Mouse (Mus musculus): Measurements from ENCODE around the gene Rnf43.

Rnf43 gene

DNA sequence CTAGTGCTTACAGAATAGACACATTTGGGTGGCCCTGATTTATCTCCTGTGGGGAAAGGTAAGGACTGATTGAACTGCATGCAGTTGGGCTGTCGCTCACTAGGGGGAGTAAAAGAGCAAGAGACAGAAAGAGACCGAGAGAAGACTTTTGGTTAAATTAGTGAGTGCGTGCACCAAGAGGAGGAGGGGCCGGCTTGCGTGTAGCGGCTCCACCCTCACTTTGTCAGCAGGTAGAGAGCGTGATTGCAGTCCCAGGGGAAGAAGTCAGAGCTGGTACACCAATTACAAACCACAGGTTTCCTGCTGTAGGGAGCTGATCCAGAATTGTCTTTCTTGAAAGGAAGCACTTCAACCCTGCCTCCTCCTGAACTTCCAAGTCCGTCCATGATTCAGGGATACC lies at the start of gene Rnf43:
Rnf43 (plus strand) TSS at position 316 of the 400 bp plus-strand sequence.
- peak; percentile 94 to 95 for DNase-seq

GRCm38 (mm10) chr11:87613972-87614371 lies 48.5 kb upstream of the Rnf43 start:
- no peak for DNase-seq

DNA sequence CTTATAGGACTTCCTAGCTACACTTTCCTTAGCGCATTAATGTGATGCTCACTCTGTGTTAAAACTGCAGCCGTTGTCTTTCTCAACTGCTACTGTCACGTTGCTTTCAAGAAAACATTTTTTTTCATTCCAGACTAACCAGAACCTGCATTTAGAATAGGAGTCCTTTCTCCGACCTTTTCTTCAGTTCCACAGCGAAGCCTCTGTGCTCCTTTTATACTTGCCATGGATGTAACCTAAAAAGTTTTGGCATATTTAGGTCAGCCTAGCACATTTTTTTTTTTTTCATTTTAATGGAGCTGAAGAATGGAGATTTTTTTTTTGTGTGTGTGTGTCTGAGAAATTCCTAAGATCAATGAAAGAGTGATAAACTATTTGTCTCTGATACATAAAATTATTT lies 47.0 kb upstream of the Rnf43 start:
- no peak for DNase-seq

DNA sequence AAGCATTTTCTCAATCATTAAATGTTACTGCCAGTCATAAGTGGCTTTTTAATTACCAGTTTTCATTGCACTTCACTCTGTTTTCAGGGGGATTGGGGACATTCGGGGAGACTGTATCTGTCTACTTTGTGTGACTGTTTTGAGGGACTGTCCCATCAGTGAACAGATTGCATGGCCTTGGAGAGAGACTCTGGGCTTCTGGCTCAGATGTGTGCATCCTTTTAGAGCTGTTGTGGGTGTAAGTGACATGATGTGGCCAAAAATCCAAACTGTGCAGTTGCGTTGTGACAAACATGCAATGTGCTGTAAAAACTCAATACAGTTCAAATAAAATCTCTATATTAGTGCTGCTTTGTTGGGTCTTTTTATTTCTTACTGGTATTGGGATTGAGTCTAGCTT lies 46.6 kb upstream of the Rnf43 start:
- DNase-seq: no peak

GRCm38 (mm10) chr11:87616790-87617474 lies 45.6 kb upstream of the Rnf43 start, which contains the start of gene Hsf5:
Gene Hsf5, plus strand, starts transcription at chr11:87617164.
- no peak for DNase-seq

DNA sequence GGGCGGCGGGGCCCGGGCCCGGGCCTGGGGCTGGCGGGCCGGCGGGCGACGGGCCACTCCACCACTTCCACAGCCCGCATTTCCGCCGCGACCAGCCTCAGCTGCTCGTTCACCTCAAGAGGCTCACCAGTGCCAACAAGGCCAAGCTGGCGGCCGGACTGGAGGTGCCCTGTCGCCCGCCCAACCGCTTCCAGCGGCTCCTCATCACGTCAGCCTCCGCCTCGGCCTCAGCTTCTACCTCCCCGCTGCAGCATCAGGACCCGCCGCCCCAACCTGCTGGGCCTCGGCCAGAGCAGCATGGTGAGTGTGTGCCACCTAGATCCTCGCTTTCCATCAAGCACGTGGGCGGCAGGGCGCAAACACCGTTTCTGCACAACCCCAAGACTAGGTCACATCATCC lies 44.9 kb upstream of the Rnf43 start:
- no peak for DNase-seq

DNA sequence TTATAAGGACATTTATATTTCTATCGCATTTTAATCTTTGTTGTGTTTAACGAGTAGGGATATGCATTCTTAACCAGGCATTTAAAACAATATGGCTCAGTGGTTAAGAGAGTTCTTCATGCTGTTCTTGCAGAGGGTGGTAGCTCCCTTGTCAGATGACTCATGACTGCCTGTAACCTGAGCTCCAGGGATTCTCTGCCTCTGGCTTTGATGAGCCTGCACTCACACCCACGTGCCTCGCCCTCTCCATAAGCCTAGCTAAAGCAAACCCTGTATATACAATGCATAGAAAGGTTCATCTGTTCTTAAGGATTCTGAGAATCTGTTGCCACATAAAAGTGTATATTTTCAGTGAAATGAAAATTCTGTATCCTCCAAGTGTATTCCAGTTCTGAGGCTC lies 39.4 kb upstream of the Rnf43 start:
- no peak for DNase-seq

DNA sequence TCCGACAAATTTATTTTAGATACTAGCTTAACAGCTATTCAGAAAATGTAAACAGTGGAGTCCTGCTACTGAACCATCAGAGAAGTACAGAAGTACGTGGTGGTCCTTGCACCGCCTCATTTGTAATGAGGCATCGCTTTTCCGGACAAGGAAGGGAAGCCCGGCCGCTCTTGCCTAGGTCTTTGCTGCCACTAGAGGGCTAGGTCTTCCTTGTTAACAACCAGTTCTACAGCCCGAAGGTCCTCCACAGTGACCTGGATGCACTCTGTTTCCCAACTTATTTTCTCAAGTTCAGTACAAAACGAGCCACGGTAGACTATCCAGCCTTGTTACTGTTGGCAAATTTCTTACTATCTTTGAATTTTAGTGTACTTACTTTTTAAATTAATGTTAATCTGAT lies 32.7 kb upstream of the Rnf43 start:
- DNase-seq: peak; percentile 71 to 75

- no peak for DNase-seq
Measured at GRCm38 (mm10) chr11:87638793-87639192, 23.7 kb upstream of the Rnf43 start.

DNA sequence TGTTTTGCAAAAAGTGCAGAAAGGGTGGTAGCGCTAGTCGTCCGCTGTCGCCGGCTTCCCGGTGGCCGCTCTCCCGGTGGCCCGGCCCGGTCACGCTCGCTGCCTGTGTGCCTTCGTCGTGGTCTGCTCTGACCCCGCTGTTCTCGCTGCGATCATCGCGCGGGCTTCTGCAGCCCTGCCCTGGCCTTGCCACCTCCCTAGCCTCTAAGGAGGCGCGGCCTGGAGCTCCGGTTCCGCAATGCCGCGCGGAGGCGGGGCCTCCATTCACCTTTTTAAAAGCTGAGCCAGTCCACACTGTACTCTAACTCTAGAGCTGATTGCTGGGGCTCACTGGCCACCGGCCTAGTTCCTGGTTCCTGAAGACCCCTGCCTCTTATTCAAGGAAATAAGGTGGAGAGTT lies 23.3 kb upstream of the Rnf43 start:
- DNase-seq: peak; percentile 55 to 59

GRCm38 (mm10) chr11:87642865-87643264 lies 19.7 kb upstream of the Rnf43 start:
- DNase-seq: no peak

GRCm38 (mm10) chr11:87654693-87655092 lies 7.8 kb upstream of the Rnf43 start:
- no peak for DNase-seq

DNA sequence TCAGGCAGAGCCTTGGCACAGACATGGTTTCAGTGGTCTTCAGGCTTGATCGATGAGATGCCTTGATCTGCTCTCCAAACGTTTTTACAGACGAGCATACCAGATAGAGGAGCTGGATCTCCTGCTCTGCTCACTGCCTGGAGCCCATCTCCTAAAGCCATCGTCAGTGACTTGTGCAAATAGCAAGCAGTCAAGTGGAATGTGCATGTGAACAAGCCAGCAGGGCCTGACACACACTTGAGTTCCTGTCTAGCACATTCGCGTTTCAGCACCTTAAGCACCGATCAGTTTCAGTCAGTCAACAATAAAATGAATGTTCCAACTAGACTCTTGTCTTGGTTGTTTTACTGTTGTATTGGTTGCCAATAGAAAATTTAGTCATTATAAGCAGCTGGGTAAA lies 3.3 kb upstream of the Rnf43 start:
- DNase-seq: no peak

DNA sequence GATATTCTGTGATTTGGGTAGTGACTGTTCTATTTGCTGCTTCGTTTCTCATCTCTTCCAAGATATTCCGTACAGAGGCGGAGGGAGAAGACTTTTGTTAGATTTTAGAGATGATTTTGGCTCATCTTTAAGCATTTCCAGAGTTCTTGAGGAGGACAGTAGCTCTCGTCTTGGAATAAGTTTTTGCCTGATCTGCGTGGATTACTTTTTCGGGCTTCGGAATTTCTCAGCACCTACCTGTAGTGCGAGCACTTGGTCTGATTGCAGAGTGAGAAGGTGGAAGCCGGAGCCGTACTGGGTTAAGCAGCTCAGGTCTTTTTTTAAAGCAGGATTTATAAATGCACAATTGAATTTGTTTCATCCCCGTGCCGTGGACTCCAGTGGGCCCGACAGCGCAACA lies 300 bp downstream of the Rnf43 start:
- DNase-seq: no peak

DNA sequence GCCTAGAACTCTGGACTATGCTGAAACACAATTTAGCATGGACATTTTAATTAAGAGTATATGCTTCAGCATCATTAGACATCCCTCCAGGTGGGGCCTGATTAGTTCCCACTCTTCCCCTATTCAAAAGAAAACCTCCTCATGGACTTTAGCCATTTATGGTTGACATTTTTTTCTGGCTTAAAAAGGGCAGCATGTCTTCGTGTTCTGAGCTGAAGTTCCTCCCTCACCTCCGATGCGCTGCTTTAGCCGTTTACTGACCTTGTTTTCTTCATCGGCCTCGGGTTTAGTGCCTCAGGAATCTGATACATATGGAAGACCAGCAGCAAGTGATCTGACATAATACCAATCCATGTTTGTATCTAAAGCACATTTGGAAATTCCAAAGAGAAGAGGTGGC lies 1.4 kb downstream of the Rnf43 start:
- no peak for DNase-seq

DNA sequence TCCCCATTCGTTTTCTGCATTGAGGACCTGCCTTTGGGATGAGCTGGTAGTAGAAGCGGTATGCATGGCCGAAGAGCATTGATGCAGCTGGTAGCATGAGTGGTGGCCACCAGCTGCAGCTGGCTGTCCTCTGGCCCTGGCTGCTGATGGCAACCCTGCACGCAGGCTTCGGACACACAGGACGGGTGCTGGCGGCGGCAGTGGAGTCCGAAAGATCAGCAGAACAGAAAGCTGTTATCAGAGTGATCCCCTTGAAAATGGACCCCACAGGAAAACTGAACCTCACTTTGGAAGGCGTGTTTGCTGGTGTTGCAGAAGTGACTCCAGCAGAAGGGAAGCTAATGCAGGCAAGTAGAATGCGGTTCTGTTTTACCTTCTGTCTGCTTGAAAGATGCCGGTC lies 2.0 kb downstream of the Rnf43 start:
- DNase-seq: peak in 1 of 2 experiments; percentile 20

- peak; percentile 18 to 26 for DNase-seq
Measured at GRCm38 (mm10) chr11:87665224-87665623, 2.7 kb downstream of the Rnf43 start.

GRCm38 (mm10) chr11:87665658-87666057 lies 3.1 kb downstream of the Rnf43 start:
- no peak for DNase-seq

DNA sequence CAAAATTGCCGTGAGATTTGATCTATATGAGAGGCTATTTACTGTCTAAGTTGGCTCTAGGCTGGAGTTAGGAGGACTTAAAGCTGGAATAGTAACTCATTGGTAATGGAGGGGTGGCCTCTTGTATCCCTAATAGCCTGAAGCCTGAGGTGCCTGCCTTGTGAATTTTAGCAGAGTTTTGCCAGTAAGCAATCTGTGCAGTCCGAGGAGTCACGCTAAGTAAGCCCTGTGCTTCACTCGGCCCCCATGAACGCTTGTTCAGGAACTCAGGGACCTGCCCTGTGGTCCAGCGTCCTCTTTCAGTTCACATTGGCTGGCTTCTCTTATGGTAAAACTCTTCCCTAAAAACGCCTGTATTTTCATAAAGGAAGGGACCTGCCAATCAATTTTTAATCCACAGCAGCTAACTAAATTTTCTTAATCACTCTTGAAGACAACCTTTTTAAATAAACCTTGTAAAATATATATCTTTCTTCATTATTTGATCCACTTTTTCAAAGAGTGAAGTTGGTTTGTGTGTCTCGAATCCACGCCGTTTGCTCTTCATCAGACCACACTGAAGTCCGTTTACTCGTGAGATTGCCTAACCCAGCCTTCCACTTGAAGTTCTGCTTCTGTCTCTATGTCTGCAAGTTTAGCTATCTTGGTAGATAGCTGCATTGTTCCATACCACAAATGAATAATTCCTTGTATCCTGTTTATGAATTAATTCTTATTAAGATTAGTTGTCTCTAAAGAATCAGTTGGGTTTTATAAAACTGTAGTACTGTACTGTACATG lies 3.9 kb downstream of the Rnf43 start:
- DNase-seq: no peak

DNA sequence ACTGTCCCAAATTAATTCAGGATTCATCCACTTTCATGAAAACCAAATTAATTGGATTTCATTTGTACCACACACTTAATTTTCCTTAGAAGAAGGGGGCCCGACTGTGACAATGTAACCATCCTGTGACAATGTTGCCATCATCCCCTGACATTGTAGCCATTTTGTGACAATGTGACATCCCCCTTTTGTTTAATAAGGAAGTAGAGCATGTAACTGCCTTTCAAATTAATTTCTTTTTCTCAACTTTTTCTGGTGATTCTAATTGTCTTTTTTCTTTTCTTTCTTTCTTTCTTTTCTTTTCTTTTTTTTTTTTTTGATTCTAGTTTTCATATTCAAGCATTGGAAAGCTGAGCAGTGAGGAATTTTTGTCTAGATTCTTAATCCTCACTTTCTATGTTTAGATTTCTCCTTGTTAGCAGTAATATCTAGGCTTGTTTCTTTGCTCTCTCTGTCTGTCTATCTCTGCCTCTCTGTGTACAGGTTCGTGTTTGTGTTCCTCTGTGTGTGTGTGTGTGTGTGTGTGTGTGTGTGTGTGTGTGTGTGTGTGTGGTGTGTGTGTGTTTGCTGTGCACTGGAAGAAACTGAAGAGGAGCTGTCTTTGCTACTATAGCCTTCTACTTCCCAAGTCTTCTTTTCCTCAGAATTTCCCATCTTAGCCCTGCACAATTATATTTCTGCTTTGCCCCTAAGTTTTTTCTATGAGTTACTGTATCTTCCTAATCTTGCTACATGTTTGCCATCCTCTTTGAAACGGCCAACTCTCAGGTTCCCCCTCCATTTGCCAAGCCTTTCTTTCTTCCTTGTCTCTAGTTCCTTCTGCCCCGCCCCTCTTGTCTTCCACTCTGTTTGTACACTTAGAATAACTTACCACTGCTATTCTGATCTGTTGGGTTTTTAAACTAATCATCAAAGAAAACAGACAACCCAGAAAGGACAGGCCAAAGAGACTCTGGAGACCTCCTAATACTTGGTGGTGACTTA lies 4.9 kb downstream of the Rnf43 start:
- no peak for DNase-seq

DNA sequence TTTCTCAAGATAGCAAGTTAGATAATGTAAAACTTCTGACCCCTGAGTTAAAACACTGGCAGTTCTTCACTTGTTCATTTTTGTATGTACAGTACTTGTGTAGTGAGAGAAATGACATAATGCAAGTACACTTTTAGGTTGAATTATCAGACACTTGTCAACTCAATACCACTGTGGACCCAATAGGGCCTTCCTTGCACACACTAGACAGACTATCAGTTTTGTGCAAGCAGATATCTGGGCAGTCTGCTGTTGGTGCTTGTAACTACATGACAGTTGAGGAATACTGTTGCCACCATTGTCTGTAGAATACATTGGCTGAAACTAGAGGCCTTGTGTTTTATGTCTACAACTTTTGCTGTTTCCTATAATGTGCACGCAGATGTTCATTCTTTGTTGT lies 10.8 kb downstream of the Rnf43 start:
- DNase-seq: no peak

GRCm38 (mm10) chr11:87675606-87676005 lies 13.1 kb downstream of the Rnf43 start:
- DNase-seq: no peak

- no peak for DNase-seq
Measured at GRCm38 (mm10) chr11:87677756-87678155, 15.2 kb downstream of the Rnf43 start.

Data from cerebellum, postnatal 10 days (tissue).